Mouse (Mus musculus) megakaryocyte, embryonic 14.5 days (primary cell): ENCODE measurements around the gene Mbd6.

Source experiments
- FLI1 ChIP-seq: IDR thresholded peaks from 2 replicates; pipeline ENCODE4 v1.6.1; 2012; ENCODE audit warnings: low read length, inconsistent platforms, mixed read lengths
- GATA1 ChIP-seq: IDR thresholded peaks from 3 replicates; pipeline ENCODE4 v1.6.1; 2012; ENCODE audit warnings: mixed read lengths, low read length, inconsistent platforms, borderline replicate concordance

DNA sequence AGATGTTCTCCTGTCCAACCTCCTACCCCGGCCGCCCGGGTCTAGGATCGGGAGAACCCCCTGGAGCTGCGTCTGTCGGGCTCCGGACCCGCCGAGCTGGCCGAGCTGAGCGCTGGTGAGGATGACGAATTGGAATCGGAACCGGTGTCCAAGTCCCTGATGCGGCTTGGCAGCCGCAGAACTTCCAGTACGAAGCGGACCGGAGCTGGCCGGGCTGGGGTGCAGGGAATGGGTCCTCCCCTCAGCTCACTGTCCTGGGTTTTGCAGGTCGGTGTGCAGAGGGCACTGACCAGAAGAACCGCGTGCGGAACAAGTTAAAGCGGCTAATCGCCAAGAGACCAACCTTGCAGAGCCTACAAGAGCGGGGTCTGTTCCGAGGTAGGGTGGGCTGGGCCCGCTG is 38.0 kb upstream of the Mbd6 start:
- no peak for TF ChIP-seq GATA1
- TF ChIP-seq FLI1 = no peak
